Mouse (Mus musculus) thymus, adult 2 months (tissue): ENCODE results near the gene Cln6.

Experiments used
- CTCF ChIP-seq: fragments of 200-500 bp; IDR thresholded peaks from 2 replicates; pipeline ENCODE4 v1.5.1; 2012; ENCODE audit warnings: mild to moderate bottlenecking, control low read depth, low read length, moderate library complexity, borderline replicate concordance; ENCODE audit not compliant: control insufficient read depth, poor library complexity, insufficient read depth; ENCODE audit errors: extremely low read depth
- POLR2A ChIP-seq: fragments of 200-500 bp; IDR thresholded peaks from 2 replicates; pipeline ENCODE4 v1.6.1; 2012; ENCODE audit warnings: mild to moderate bottlenecking, low read length, control low read depth, moderate library complexity; ENCODE audit not compliant: control insufficient read depth, poor library complexity, insufficient read depth; ENCODE audit errors: extremely low read depth

DNA sequence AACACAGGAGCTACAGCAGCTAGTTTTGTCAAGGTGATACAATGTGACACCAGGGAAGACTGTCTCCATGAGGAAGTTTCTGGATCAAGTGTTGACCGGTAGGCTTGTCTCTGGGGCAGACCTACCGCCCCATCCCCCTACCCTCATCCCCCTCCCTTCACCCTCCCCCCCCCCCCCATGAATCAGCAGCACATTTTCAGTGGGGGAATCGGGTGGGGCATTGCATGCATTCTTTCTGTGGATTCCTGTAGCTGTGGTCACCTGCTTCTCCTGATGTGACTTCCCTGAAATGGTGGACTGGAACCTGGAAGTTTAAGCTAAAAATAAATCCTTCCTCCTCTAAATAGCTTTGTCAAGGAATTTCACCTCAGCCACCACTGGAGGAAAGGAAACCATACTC, 19.1 kb upstream of the Cln6 start:
- TF ChIP-seq POLR2A (no peak), CTCF (no peak)
